ENCODE assay signal across 31 mouse cellular contexts in the genomic region with DNA sequence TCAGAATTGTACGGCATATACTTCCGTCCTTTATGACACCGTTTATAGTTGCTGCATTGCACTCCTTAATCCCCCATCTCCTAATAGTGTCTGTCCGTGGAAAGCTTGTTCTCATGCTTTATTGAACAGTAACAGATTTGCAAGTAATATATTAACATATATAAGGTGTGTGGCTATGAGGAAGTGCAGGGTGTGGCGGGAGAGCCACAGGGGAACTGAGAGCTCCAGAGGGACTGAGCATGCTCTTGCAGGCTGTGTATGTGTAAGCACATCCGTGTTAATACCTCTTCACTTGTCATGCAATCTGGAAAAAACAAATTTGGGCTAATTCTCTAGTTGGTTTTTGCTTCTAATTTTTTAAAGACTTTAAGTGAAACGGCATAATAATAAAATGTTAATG.
DNase-seq lines count a peak whose midpoint lies in the region; ATAC-seq lines count a peak whose summit lies in the region.
"Had no signal": no experiment of that assay in that cellular context is flagged by ENCODE, and none has a peak within 500 bp of the region (broad histone marks: within the 10 kb centered on the region; RNA-seq: fewer than 3 reads in every experiment).

No protein-coding gene starts in this region.

- H3K4me2 ChIP-seq in intestine, embryonic 14.5 days (ENCODE audit: low read length) = no peak overlapping the region
- no peak overlapping the region for H3K4me2 ChIP-seq in kidney, embryonic 15.5 days
- no peak overlapping the region for H3K4me2 ChIP-seq in forebrain, embryonic 13.5 days
- H3K4me2 ChIP-seq: embryonic facial prominence, embryonic 13.5 days; heart, embryonic 11.5 days; hindbrain, embryonic 13.5 days; limb, embryonic 12.5 days; liver, embryonic 15.5 days; lung, embryonic 15.5 days; neural tube, embryonic 12.5 days had no signal

- H3K9ac ChIP-seq in intestine, embryonic 14.5 days (ENCODE audit: low read length) = no peak overlapping the region
- no peak overlapping the region for H3K9ac ChIP-seq in kidney, embryonic 15.5 days
- H3K9ac ChIP-seq in forebrain, embryonic 13.5 days = no peak overlapping the region
- H3K9ac ChIP-seq: embryonic facial prominence, embryonic 13.5 days; hindbrain, embryonic 13.5 days; limb, embryonic 12.5 days; liver, embryonic 15.5 days; lung, embryonic 15.5 days; neural tube, embryonic 12.5 days had no signal

- ATAC-seq in intestine, embryonic 14.5 days (replicated peaks; ENCODE audit: low FRiP score, low TSS enrichment, low read depth) = peak; percentile 57; the same call in 1 of the 2 replicates
- peak; percentile 62 for ATAC-seq in megakaryocyte progenitor cell, adult 5-6 weeks (replicated peaks; ENCODE audit: poor library complexity)
- no peak for ATAC-seq in kidney, embryonic 15.5 days (replicated peaks; ENCODE audit: low FRiP score)
- ATAC-seq in forebrain, embryonic 13.5 days = no peak
- ATAC-seq: forebrain, embryonic 16.5 days; midbrain, embryonic 16.5 days had no signal

- no peaks in the 10 kb centered on the region for H3K9me3 ChIP-seq in intestine, embryonic 14.5 days (ENCODE audit: control insufficient read depth, low read length)
- H3K9me3 ChIP-seq in kidney, embryonic 15.5 days (replicated peaks) = no peaks in the 10 kb centered on the region
- no peaks in the 10 kb centered on the region for H3K9me3 ChIP-seq in forebrain, embryonic 13.5 days (replicated peaks)
- H3K9me3 ChIP-seq in limb, embryonic 10.5 days (replicated peaks) = no peaks in the 10 kb centered on the region
- H3K9me3 ChIP-seq: embryonic facial prominence, embryonic 13.5 days; forebrain, embryonic 10.5 days; hindbrain, embryonic 13.5 days; limb, embryonic 12.5 days; liver, embryonic 15.5 days; lung, embryonic 15.5 days; midbrain, embryonic 10.5 days; neural tube, embryonic 12.5 days had no signal

- H3K36me3 ChIP-seq in intestine, embryonic 14.5 days (ENCODE audit: control insufficient read depth, insufficient read depth, low read length) = no peaks in the 10 kb centered on the region
- H3K36me3 ChIP-seq in kidney, embryonic 15.5 days = no peaks in the 10 kb centered on the region
- no peaks in the 10 kb centered on the region for H3K36me3 ChIP-seq in forebrain, embryonic 13.5 days (ENCODE audit: poor library complexity, severe bottlenecking)
- H3K36me3 ChIP-seq in limb, embryonic 10.5 days = no peaks in the 10 kb centered on the region
- H3K36me3 ChIP-seq: embryonic facial prominence, embryonic 13.5 days; forebrain, embryonic 10.5 days; hindbrain, embryonic 13.5 days; limb, embryonic 12.5 days; liver, embryonic 15.5 days; lung, embryonic 15.5 days; midbrain, embryonic 10.5 days; neural tube, embryonic 12.5 days had no signal

- peak; percentile 27 for DNase-seq in A20 (ENCODE audit: low read depth, low spot score)
- DNase-seq in B cell, adult 2 months = peak; percentile 57 to 62
- DNase-seq in intestine, embryonic 14.5 days (ENCODE audit: low spot score) = no peak
- no peak for DNase-seq in kidney, adult 8-10 months
- no peak for DNase-seq in limb, embryonic 10.5 days (ENCODE audit: low spot score)
- DNase-seq: adrenal gland, postnatal 25 days; cerebellum, adult 8-10 months; cerebellum, postnatal 36 days; gastrocnemius, postnatal 10 days; heart, postnatal 36 days; kidney, adult 2 months; kidney, postnatal 10 days; layer of hippocampus, postnatal 36 days; lung, postnatal 4 days; right cerebral cortex, postnatal 4 days; thymus, postnatal 14 days had no signal

- peaks cover 13% of the 10 kb centered on the region; the same call in 1 of the 2 replicates for H3K4me1 ChIP-seq in intestine, embryonic 14.5 days (replicated peaks; ENCODE audit: control insufficient read depth, insufficient read depth, low read length)
- no peaks in the 10 kb centered on the region for H3K4me1 ChIP-seq in kidney, embryonic 15.5 days
- no peaks in the 10 kb centered on the region for H3K4me1 ChIP-seq in forebrain, embryonic 13.5 days
- peaks cover 2% of the 10 kb centered on the region; the same call in 1 of the 2 replicates for H3K4me1 ChIP-seq in limb, embryonic 10.5 days
- H3K4me1 ChIP-seq: embryonic facial prominence, embryonic 13.5 days; forebrain, embryonic 10.5 days; hindbrain, embryonic 13.5 days; midbrain, embryonic 10.5 days; neural tube, embryonic 12.5 days had no signal

- H3K4me3 ChIP-seq in intestine, embryonic 14.5 days (ENCODE audit: low read depth, low read length) = no peak overlapping the region
- no peak overlapping the region for H3K4me3 ChIP-seq in kidney, embryonic 15.5 days (replicated peaks)
- H3K4me3 ChIP-seq in forebrain, embryonic 13.5 days = no peak overlapping the region
- H3K4me3 ChIP-seq in limb, embryonic 10.5 days = no peak overlapping the region
- H3K4me3 ChIP-seq: embryonic facial prominence, embryonic 13.5 days; forebrain, embryonic 10.5 days; hindbrain, embryonic 13.5 days; limb, embryonic 12.5 days; liver, embryonic 15.5 days; lung, embryonic 15.5 days; midbrain, embryonic 10.5 days; myocyte; neural tube, embryonic 12.5 days had no signal

- no peak overlapping the region for H3K27ac ChIP-seq in intestine, embryonic 14.5 days (ENCODE audit: low read depth)
- no peak overlapping the region for H3K27ac ChIP-seq in kidney, embryonic 15.5 days
- no peak overlapping the region for H3K27ac ChIP-seq in forebrain, embryonic 13.5 days
- no peak overlapping the region for H3K27ac ChIP-seq in limb, embryonic 10.5 days
- H3K27ac ChIP-seq: embryonic facial prominence, embryonic 13.5 days; forebrain, embryonic 10.5 days; hindbrain, embryonic 13.5 days; limb, embryonic 12.5 days; liver, embryonic 15.5 days; lung, embryonic 15.5 days; midbrain, embryonic 10.5 days; neural tube, embryonic 12.5 days had no signal

- H3K27me3 ChIP-seq in intestine, embryonic 14.5 days (replicated peaks; ENCODE audit: control insufficient read depth, insufficient read depth, low read length) = no peaks in the 10 kb centered on the region
- no peaks in the 10 kb centered on the region for H3K27me3 ChIP-seq in kidney, embryonic 15.5 days
- no peaks in the 10 kb centered on the region for H3K27me3 ChIP-seq in forebrain, embryonic 13.5 days
- H3K27me3 ChIP-seq in limb, embryonic 10.5 days (ENCODE audit: low read depth, poor library complexity, severe bottlenecking) = no peaks in the 10 kb centered on the region
- H3K27me3 ChIP-seq: embryonic facial prominence, embryonic 13.5 days; hindbrain, embryonic 13.5 days; limb, embryonic 12.5 days; liver, embryonic 15.5 days; lung, embryonic 15.5 days; neural tube, embryonic 12.5 days had no signal

- 68% methylated on average over 7 of the region's 7 CpGs for WGBS in intestine, embryonic 14.5 days
- WGBS in kidney, embryonic 15.5 days = 77% methylated on average over 7 of the region's 7 CpGs
- 90% methylated on average over 7 of the region's 7 CpGs for WGBS in forebrain, embryonic 13.5 days
- WGBS in limb, embryonic 10.5 days = 92% methylated on average over 7 of the region's 7 CpGs

Comparison
In these comparisons a context has a peak if more than half of its experiments do, and no peak if none do; other contexts are left out.
1. DNase-seq: peak in A20 (single experiment) and B cell, adult 2 months (2 of 2); none in intestine, embryonic 14.5 days (single experiment), kidney, adult 8-10 months (0 of 2) and limb, embryonic 10.5 days (single experiment).
2. ATAC-seq: peak in intestine, embryonic 14.5 days (single experiment) and megakaryocyte progenitor cell, adult 5-6 weeks (single experiment); none in kidney, embryonic 15.5 days (single experiment) and forebrain, embryonic 13.5 days (single experiment).